Mouse (Mus musculus): ENCODE results near the gene Wdr37.
"Not testable (repeated sequence)": the region's sequence is repeated elsewhere in the genome, so short reads cannot be mapped to it uniquely, and the experiment has no call there.

Wdr37 gene

DNA sequence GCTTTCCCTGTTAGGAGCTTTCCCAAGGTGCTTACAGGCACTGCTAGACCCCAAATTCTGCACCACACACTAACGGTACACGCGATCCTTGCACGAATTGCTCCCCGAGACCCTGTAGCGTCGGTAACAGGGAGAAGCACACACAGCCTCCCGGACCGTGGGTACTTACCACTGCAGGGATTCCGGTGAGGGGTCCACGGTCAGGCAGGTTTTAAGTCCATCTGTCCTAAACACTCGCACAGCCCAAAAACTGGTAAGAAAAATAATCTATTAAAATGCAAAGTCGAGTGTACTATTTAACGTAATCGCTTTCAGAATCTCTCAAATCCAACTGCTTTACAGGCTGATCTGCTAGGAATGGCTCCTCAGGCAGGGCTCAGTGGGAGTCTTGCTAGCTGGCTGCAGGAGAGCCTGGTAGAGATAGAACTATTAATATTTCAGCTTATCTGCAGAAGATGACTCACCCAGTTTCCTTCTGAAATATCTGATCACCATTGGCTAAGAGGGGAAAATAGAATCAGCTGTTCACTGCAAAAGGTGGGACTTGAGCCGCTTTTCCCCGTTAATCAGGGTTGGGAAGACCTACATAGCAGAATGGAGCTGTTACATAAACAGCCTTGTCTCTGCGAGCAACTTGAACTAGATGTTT, at the start of gene Wdr37:
Wdr37 (minus strand) TSS at position 596 of the 649 bp plus-strand sequence.
- DNase-seq: peak; percentile 31 to 48

- peak in 1 of 2 experiments; percentile 38 for DNase-seq
Observed at GRCm38 (mm10) chr13:8913890-8914289, 42.2 kb upstream of the Wdr37 start.

DNA sequence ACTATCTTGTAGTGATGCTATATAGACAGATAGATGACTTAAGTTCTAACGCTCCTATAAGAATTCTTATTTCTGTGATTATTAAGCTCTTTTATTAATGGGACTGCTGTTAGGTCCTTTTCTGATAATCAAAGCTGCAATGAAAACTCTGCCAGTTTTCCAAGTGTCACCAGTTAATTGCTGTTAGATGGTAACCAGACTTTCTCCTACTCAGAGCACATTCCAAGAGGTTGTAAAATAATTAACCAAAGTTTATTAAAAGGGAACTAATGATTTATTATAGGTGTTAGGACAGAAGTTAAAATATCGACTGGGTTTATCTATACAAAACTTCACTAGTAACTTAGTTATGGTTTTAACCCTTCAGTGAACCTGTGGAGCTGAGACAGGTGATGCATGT, 34.3 kb upstream of the Wdr37 start:
- DNase-seq: not testable (repeated sequence)

DNA sequence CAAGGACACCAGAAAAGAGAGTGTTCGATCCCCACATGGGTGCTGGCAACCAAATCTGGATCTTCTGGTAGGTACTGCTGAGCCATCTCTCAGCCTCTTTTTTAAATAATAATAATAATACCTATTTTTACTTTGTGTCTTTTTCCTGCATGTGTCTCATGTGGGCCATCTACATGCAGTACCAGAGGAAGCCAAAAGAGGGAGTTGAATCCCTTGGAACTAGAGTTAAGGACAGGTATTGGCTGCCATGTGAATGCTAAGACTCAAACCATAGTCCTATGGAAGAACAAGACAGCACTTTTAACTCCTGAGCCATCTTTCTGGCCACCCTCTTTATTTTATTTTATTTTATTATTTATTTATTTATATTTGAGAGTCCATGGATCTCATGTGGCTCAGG, 16.9 kb upstream of the Wdr37 start:
- DNase-seq: peak; percentile 30 to 37

DNA sequence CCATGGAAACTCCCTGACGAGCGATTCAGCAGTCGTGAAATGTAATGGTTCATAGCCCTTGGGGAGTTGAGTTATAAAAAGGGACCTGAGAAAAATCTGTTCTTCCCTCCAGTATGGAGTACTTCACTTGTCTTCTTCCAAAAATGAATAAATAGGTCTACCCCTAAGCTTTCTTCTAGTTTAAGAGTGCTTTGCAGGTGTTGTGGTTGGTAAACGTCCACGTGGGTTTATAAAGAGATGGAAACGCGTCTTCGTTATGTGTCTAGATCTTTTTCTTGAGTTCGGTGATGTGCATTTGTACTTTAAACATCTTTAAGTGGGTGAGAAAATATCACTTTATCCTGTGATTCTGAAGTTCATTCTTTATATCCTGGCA, 14.5 kb upstream of the Wdr37 start:
- DNase-seq: no peak

DNA sequence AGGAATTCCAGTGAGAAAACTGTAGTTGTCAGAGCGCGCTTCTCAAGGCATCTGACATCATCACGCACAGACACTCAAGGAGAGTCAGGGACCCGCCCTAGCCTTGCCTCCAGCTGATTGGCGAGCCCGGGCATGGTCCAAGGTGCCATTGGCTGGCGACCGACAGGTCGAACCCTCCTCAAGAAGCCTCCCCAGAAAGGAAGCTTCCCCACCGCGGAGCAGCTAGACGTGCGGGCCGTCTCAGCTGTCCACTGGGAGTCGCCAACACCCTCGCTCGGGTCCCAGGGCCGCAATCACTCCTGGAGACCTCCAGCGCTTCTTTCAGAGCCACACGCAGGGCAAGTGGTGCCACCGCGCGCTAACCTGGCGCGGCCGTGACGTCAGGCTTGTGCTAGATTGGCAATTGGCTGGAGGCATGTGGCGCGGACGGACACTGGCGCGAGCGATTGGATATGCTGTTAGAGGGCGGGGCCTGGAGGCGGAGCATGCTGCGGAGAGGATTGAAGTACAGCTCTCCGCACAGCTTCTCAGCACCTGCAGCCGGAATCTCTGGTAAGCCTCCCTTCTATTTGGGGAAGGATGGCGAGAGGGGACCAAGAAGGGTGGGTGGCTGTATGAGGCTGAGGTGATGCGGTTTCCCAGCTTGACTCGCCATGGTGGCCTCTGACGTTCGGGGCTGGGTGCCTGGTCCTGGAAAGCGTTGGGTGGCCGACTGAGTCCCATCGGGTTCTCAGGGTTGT, 13.9 kb upstream of the Wdr37 start, which contains the start of gene Idi1:
Idi1 (plus strand) TSS at position 57 of the 740 bp plus-strand sequence.
- peak; percentile 97 to 99 for DNase-seq

GRCm38 (mm10) chr13:8883870-8884269, 12.2 kb upstream of the Wdr37 start:
- not testable (repeated sequence) for DNase-seq

DNA sequence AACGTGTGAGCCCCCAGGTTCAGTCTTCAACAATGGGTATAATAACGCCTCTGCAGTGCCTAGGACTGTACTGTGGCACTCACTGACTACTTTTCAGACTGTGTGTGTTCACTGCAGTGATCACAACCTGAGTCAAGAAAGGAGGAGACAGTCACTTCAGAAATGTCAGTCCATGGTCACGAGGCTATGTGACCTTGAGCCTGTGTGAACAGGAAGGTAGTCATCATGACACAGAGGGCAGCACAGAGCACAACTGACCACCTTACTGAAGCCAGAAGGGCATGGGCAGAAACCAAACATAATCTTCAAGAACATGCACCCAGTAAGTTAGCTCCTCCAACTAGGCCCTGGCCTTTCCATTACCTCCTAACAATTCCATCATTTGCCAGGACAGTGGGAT, 9.9 kb upstream of the Wdr37 start:
- no peak for DNase-seq

- no peak for DNase-seq
Observed at GRCm38 (mm10) chr13:8873776-8874175, 2.1 kb upstream of the Wdr37 start.

DNA sequence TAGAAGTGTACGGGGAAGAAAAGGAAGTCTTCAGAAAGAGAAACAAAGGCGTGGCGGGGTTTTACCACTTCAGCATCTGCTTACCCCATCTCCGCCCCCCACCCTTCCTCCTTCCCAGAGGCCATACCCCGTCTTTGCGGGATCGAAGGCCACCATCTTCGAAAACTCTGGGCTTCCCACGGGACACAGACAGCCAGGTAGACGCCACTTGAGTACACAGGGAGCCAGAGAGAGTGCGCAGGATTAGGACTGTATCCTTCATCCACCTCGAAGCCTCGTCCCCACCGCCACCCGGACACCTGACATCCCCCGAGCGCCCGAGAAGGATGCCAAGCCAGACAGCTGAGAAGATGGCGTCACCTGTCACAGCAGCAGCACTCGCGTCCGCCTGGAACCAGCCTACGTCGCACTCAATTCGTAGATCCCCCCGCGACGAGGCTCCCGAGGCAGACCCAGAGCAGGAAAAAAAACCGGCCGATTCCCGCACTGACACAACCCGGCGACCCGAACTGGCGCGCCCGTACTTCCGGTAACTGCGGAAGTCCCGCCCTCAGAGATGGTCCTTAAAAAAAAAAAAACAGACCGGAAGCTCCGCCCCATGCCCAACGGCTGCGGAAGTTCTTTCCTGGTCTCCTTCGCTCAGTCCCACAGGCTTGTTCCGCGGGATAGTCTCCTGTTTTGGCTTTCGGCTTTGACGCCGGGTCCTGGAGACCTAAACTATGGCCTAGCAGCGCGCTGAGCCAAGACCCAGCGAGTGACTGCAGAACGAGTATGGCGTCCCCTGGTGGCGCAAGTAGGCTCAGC, 997 bp downstream of the Wdr37 start:
- peak; percentile 93 to 94 for DNase-seq

DNA sequence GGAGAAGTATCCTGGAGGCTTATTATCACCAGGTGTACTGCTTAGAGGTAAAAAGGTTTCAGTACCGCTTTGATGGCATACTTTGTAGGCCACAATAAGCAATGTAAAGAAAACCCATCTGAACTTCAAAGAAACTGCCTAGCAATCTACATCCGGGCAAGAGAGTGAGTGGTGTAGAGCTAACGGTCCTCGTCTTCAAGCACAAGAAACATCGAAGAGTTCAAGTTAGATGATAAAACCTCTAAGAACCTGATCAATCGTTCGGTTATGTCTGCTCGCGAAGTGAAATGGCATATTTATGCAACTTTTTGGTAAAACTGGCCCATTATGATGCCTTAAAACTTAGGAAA, 1.6 kb downstream of the Wdr37 start:
- DNase-seq: no peak

DNA sequence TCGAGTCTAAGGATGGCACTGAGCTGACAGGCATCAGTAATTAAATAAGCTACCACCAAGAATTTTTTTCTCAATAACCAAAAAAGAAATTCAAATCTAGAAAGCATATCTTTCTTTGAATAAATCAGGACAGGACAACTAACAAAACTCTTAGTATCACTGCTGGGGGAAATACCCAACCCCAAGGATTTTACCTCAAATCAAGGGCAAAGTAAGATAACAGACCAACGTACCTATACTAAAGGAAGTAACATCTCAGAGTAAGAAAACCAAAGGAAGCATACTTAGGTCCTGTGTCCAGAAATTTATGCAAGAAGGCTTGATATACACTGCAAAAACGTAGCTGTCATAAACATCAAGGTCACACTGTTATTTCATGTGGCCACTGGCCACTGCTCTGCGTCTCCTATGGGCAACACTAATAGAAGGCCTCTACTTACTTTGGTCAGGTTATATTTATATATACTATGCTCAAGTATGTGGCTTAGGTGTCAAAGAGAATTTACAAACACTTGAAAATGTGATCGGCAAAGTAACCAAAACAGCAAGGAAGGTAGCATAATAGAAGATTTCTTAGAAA, 2.0 kb downstream of the Wdr37 start:
- no peak for DNase-seq

DNA sequence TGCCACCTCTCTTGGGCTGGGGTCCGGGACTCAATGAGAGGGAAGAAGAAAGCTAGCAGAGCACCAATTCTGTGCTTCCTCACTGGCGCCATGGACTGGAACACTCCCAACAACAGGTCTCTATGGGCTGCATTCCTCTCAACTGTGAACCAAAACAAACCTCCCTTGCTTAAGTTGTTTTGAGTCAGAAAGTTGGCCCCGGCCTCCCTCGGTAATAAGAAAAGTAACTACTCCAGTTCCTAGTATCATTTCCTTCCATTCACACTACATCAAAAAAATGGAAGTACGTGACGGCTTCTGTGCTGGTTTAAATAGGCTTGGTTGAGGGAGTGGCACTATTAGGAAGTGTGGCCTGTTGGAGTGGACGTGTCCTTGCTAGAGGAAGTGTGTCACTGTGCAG, 5.1 kb downstream of the Wdr37 start:
- DNase-seq: peak; percentile 57 to 65

DNA sequence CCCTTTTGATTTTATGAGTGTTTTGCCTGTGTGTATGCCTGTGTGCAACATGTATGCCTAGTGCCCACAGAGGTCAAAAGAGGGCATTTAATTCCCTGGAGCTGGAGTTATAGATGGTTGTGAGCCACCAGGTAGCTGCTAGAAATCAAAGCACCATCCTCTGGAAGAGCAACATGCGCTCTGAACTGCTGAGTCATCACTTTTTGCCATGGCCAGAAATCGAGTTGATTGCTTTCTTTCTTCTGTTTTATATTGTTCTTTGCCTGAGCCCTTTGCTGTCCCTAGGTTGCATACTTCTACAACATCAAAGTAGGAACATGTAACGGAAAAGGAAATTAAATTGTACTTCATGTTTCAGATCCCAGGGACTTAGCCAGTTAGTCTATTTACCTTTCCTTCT, 6.7 kb downstream of the Wdr37 start:
- no peak for DNase-seq

GRCm38 (mm10) chr13:8860861-8861260, 10.8 kb downstream of the Wdr37 start:
- DNase-seq: no peak

- no peak for DNase-seq
Observed at GRCm38 (mm10) chr13:8858453-8858852, 13.3 kb downstream of the Wdr37 start.

DNA sequence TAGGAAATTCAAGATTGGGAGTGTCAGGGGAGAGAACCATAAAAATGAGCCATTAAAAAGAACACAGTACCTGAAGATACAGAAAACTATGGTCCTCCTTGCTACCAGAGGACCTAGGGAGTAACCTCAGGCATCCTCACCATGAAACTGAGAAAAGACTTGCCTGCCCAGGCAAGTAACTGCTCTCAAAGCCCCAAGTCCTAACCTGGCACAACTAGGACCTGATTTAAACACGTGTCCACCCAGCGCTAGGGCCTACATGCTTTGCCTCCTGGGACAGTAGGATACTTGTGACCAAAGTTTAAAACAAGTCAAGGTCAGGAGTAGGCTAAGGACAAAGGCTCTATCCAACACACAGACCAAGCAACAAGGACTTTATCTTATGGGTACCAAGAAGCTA, 16.9 kb downstream of the Wdr37 start:
- DNase-seq: no peak

GRCm38 (mm10) chr13:8853424-8853823, 18.3 kb downstream of the Wdr37 start:
- DNase-seq: no peak

- no peak for DNase-seq
Observed at GRCm38 (mm10) chr13:8849311-8849710, 22.4 kb downstream of the Wdr37 start.

- peak; percentile 37 to 38 for DNase-seq
Observed at GRCm38 (mm10) chr13:8847702-8848101, 24.0 kb downstream of the Wdr37 start.

DNA sequence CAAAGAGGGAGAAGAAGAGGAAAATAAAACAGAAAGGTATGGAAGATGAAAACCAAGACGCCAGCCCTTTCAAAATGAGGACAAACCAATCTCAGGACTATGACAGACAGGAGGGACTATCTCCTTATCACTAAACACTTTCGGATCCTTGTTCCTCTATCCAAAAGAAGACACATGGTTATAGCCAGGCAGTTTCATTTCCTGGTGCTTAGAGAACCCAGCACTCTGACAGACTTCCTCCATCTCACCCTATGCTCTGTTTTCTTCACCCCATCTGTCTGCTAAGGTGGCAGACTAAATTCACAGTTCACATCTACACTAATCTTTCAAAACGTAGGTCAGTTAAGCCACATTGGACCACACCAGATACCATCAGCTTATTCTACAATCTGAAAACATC, 29.4 kb downstream of the Wdr37 start:
- no peak for DNase-seq

GRCm38 (mm10) chr13:8841846-8842245, 29.9 kb downstream of the Wdr37 start:
- not testable (repeated sequence) for DNase-seq

DNA sequence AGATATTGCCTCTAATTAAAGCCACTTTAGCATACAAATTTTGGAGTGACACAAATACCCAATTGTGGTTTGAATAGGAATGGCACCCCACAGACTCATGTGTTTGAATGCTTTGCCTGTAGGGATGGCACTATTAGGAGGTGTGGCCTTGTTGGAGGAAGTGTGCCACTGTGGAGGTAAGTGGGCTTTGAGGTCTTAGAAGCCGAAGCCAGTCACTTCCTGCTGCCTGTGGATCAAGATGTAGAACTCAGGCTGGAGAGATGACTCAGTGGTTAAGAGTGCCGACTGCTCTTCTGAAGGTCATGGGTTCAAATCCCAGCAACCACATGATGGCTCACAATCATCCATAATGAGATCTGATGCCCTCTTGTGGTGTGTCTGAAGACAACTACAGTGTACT, 30.8 kb downstream of the Wdr37 start:
- DNase-seq: no peak
